Mouse (Mus musculus): ENCODE measurements around the gene Hoxa10.

GRCm38 (mm10) chr6:52268341-52268740 is 27.7 kb upstream of the Hoxa10 start:
- TF ChIP-seq CTCF (IDR thresholded peaks at IDR 0.05 in 2 of 3, conservative IDR thresholded peaks at IDR 0.05 in 1 of 3; ENCODE audit: control insufficient read depth in 1 of 3, insufficient read depth in 1 of 3, low read depth in 2 of 3, low read length in 3 of 3, poor library complexity in 1 of 3, severe bottlenecking in 1 of 3) (no peak), POLR2A (IDR thresholded peaks at IDR 0.05; ENCODE audit: control insufficient read depth in 1 of 2, insufficient read depth in 1 of 2, low read depth in 1 of 2, low read length in 2 of 2, poor library complexity in 1 of 2) (no peak)

Data from MEL (cell line).